Mouse (Mus musculus) erythroblast, embryonic 14.5 days (primary cell): ENCODE results near the gene Cep55. TPM values are rescaled to one million over a fixed set of nuclear protein-coding genes. Genes with fewer than 3 reads are reported as not detected.

Source experiments
- H3K27me3 ChIP-seq: 2 replicates; pipeline ENCODE4 v1.6.1; 2012; ENCODE audit warnings: inconsistent platforms; ENCODE audit not compliant: control insufficient read depth
- H3K36me3 ChIP-seq: 2 replicates; pipeline ENCODE4 v1.6.1; 2012; ENCODE audit warnings: mild to moderate bottlenecking, inconsistent platforms; ENCODE audit not compliant: control insufficient read depth
- H3K4me1 ChIP-seq: 2 replicates; pipeline ENCODE4 v1.6.1; 2012; ENCODE audit warnings: inconsistent platforms; ENCODE audit not compliant: control insufficient read depth
- H3K4me3 ChIP-seq: replicated peaks from 2 replicates; pipeline ENCODE3; 2012; ENCODE audit warnings: moderate library complexity, mild to moderate bottlenecking, inconsistent platforms
- H3K9me3 ChIP-seq: 2 replicates; pipeline ENCODE4 v1.6.1; 2012; ENCODE audit warnings: low read length, inconsistent platforms, mixed read lengths; ENCODE audit not compliant: control insufficient read depth
- GATA1 ChIP-seq: IDR thresholded peaks from 2 replicates; pipeline ENCODE4 v1.6.1; 2012; ENCODE audit warnings: low read length, inconsistent platforms, mixed read lengths
- TAL1 ChIP-seq: IDR thresholded peaks from 3 replicates; pipeline ENCODE4 v1.6.1; 2012; ENCODE audit warnings: low read length, inconsistent platforms, mixed read lengths
- polyA plus RNA-seq: library from polyadenylated mRNA; stranded (reverse); fragments of >175 nt; gene quantifications from 2 replicates; pipeline ENCODE4 v1.2.3, GENCODE M21; 2012

The Cep55 gene
- polyA plus RNA-seq, 1 experiment: not detected

DNA sequence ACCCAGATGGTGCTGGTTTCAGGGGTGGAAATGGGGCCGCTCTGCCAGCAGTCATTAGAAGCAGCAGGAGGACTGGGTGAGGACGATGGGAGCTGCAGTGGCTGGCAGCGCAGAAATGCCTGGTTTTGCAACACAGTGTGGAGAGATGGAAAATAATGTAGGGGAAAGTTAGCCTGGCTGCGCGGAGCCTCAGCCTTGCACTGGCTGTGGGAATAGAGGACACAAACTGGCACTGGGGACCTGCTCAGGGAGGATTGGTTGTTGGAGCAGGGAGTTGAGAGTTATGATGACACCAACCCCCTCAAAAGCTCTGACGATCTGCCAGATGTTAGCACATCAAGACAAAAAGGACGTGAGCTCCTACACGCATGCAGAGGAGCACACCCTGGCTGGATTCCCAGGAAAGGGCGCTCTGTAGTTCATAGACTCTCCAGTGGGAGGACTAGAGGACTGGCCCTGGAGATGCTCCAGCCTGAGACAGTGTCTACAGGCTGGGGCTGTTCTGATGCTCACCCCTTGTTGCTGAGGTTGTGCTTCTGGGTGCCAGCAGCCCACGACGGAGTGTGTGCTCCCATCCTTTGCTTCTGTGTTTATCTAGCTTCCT, 32.2 kb downstream of the Cep55 start:
- H3K36me3 ChIP-seq: no peaks in the 10 kb centered on the region
- H3K4me1 ChIP-seq: no peaks in the 10 kb centered on the region
- no peak overlapping the region for H3K4me3 ChIP-seq
- no peaks in the 10 kb centered on the region for H3K27me3 ChIP-seq
- TF ChIP-seq GATA1: no peak
- TF ChIP-seq TAL1: no peak
- no peaks in the 10 kb centered on the region for H3K9me3 ChIP-seq

DNA sequence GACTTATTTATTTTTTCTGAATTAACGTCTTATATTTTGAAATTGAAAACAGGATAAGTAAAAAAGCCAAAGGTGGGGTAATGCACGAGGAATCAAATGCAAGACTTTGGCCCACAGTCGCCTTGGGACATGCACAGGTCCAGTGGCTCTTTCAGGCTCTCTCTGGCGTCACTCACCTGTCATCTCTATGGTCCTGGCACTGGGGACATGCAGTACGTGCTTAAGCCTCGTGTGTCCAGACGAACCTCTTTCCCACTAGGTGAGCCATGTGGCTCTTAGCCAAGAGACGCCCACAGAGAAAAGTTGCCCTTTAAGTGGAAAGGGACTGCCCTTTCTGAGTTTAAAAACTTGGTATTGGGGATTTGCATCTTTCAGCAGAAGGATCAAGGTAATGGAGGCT, 34.5 kb downstream of the Cep55 start:
- H3K36me3 ChIP-seq: no peaks in the 10 kb centered on the region
- no peaks in the 10 kb centered on the region for H3K27me3 ChIP-seq
- no peak for TF ChIP-seq TAL1
- TF ChIP-seq GATA1: no peak
- H3K9me3 ChIP-seq: no peaks in the 10 kb centered on the region
- no peaks in the 10 kb centered on the region for H3K4me1 ChIP-seq
- H3K4me3 ChIP-seq: no peak overlapping the region

DNA sequence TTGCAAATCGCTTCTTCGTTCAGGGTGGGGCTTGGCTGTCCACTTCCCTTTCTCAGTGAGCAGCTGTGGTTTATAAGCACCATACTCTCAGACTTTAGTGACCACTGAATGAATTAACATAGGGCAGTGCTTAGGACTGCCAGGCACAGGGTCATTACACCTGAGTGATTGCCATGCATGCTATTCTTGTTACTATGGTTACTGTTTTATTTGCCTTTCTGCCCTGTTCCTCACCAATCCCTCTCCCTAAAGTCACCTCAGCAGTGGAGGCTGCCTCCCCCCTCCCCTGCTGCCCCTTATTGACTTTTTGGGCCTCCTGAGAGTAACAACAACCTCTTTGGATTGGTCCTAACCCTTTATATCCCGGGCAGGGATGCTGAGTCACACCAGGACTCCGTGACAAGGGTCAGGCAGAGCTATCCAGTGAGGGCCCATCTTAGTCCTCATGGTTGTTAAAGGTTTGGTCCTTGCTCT, 36.7 kb downstream of the Cep55 start:
- Histone ChIP-seq H3K36me3 (no peaks in the 10 kb centered on the region), H3K27me3 (peaks cover 6% of the 10 kb centered on the region), H3K9me3 (no peaks in the 10 kb centered on the region), H3K4me1 (no peaks in the 10 kb centered on the region), H3K4me3 (no peak overlapping the region)
- no peak for TF ChIP-seq GATA1
- no peak for TF ChIP-seq TAL1

DNA sequence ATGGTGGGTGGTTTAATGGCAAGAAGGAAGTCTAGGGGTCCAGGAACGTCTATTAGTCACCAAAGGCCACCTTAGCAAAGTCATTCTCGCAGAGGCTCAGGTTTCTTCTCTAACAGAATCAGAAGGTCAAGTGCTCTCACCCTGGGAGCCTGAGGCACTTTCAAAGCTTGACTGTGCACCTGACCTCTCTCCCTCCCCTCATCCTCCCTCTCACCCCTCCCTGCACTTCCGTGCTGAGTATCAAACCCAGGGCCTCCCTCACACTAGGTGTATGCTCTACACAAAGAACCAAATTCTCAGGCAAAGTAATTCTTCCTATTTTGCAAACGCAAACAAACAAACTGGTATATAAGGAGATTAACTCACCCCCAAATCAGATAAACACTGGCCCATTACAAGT, 41.4 kb downstream of the Cep55 start:
- TF ChIP-seq TAL1: no peak
- no peak for TF ChIP-seq GATA1
- Histone ChIP-seq H3K4me1 (no peaks in the 10 kb centered on the region), H3K9me3 (no peaks in the 10 kb centered on the region), H3K4me3 (no peak overlapping the region), H3K36me3 (no peaks in the 10 kb centered on the region), H3K27me3 (peaks cover 29% of the 10 kb centered on the region)

DNA sequence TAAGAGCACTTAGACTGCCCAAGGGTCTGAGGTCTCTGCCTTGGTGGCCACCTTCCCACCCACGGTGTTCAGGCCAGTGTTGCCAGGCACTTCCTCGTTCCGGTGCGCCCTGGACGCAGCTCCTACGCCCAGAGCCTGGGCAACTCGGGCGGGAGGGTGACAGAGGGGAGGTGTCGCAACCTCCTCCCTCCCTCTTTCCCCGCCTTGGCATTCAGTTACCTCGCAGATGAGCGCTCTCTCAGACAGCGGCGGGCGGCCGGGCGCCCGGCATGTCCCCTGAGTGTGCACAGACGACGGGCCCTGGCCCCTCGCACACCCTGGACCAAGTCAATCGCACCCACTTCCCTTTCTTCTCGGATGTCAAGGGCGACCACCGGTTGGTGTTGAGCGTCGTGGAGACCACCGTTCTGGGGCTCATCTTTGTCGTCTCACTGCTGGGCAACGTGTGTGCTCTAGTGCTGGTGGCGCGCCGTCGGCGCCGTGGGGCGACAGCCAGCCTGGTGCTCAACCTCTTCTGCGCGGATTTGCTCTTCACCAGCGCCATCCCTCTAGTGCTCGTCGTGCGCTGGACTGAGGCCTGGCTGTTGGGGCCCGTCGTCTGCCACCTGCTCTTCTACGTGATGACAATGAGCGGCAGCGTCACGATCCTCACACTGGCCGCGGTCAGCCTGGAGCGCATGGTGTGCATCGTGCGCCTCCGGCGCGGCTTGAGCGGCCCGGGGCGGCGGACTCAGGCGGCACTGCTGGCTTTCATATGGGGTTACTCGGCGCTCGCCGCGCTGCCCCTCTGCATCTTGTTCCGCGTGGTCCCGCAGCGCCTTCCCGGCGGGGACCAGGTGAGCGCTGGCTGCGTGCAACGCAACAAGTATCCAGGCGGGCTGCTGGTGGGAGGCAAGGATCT, 42.3 kb downstream of the Cep55 start, which contains the start of gene Ffar4:
Gene Ffar4, plus strand, starts transcription at position 214 of the 901 bp plus-strand sequence.
- H3K27me3 ChIP-seq: peaks cover 29% of the 10 kb centered on the region
- no peaks in the 10 kb centered on the region for H3K36me3 ChIP-seq
- no peaks in the 10 kb centered on the region for H3K9me3 ChIP-seq
- H3K4me3 ChIP-seq: no peak within 1 kb of the TSS
- TF ChIP-seq TAL1: no peak
- no peak for TF ChIP-seq GATA1
- no peaks in the 10 kb centered on the region for H3K4me1 ChIP-seq

DNA sequence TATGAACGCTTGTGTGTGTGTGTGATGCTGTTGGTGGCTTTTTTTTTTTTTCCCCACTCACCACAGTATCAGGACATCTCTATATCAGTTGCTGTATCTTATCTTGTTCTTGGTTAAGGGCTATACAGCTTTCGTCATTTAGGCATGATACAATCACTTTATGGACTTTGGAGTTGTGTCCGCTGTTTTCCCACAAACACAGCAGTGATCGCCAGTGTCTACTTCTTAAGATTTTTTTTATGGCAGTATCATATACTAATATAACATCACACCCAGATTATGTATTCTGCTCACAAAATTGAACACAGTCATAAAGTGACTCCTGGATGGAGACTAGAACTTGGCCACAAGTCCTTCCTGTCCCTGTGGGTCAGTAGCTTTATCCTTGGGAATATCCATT, 53.1 kb downstream of the Cep55 start:
- Histone ChIP-seq H3K27me3 (no peaks in the 10 kb centered on the region), H3K4me1 (no peaks in the 10 kb centered on the region), H3K4me3 (no peak overlapping the region), H3K36me3 (no peaks in the 10 kb centered on the region), H3K9me3 (no peaks in the 10 kb centered on the region)
- no peak for TF ChIP-seq GATA1

DNA sequence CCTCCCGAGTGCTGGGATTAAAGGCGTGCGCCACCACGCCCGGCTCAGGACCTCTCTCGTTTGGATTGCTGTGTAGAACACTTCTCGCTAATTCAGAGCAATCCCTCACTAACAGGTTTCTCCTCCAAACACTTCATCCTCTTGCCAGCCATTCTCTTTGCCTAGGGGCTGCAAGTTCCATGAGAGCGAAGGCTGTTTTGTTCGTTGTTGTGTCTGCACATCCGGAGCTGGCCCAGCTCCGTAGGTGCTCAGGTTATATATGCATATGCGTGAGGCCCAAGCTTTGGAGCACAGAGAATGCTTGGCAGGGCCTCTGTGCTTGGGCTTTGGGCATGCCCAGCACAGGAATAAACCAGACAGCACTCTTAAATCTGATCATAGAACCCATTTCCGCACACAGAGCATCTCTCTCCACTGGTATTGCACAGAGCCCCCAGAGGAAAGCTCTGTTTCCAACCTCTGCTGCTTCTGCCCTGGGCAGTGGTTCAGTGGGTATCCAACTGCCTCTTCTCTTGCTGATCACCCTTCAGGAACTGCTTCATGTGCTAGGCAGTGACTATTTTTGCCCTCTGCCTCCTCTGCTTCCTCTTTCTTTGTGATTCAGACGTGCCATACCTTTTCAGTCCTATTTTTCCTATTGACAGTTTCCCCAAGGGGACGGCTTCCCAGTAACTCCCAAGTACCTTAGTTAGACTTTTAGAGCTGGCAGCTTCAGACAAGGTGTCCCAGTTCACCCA, 54.9 kb downstream of the Cep55 start:
- no peaks in the 10 kb centered on the region for H3K36me3 ChIP-seq
- no peaks in the 10 kb centered on the region for H3K4me1 ChIP-seq
- H3K9me3 ChIP-seq: no peaks in the 10 kb centered on the region
- no peak overlapping the region for H3K4me3 ChIP-seq
- TF ChIP-seq TAL1 (no peak), GATA1 (no peak)
- H3K27me3 ChIP-seq: no peaks in the 10 kb centered on the region

DNA sequence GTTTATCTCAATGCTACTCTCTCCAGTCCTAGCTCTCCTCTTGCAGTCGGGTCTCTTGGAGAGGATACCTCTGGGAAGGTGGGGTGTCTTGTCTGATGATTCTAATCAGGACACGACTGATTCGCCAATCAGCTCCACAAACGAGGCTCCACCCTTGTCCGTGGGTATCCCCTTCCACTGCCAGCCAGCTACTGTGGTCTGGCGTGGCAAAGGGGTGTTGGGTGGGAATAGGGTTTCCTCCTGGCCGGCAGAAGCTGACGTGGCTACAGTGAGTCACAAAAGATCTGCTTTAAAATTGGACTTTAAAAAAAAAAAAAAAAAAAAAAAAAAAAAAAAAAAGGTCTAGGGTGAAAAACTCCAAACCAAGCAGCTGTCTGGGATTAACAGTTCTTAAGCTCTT, 56.2 kb downstream of the Cep55 start:
- Histone ChIP-seq H3K4me3 (no peak overlapping the region), H3K4me1 (no peaks in the 10 kb centered on the region), H3K9me3 (no peaks in the 10 kb centered on the region), H3K36me3 (no peaks in the 10 kb centered on the region; the same call in 1 of the 2 replicates), H3K27me3 (no peaks in the 10 kb centered on the region)
- TF ChIP-seq GATA1 (no peak), TAL1 (no peak)

DNA sequence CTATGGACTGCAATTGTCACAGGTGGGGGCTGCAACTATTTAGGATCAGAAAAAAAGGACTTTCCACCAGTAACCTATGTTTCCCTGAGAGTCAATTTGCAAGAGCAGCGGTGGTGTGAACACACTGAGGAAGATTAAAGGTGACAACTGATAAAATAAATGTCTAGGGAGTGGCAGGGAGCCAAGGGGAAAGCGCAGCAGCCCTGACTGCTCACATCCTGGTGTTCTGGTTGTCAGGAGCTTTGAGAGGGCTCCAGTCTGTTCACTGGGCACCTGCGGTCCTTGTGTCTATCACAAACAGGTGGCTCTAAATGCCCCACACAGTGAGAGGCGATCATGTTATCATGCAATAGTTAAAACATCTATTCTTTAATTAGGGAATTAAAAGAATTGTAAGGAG, 57.8 kb downstream of the Cep55 start:
- H3K9me3 ChIP-seq: no peaks in the 10 kb centered on the region
- H3K27me3 ChIP-seq: no peaks in the 10 kb centered on the region
- no peaks in the 10 kb centered on the region for H3K4me1 ChIP-seq
- TF ChIP-seq GATA1 (no peak), TAL1 (no peak)
- no peak overlapping the region for H3K4me3 ChIP-seq
- H3K36me3 ChIP-seq: peaks cover 3% of the 10 kb centered on the region; the same call in 1 of the 2 replicates
